Mouse (Mus musculus): Measurements from ENCODE around the gene Psmd9.

Psmd9 gene

GRCm38 (mm10) chr5:123137044-123137909 is 31.9 kb upstream of the Psmd9 start:
- DNase-seq (ENCODE audit: low read depth, low spot score), result no peak

- no peak for DNase-seq (ENCODE audit: low read depth, low spot score)
These were observed 31.3 kb upstream of the Psmd9 start for GRCm38 (mm10) chr5:123137910-123138229.

GRCm38 (mm10) chr5:123138230-123138911 is 30.8 kb upstream of the Psmd9 start:
- DNase-seq (ENCODE audit: low read depth, low spot score), result no peak

- no peak for DNase-seq (ENCODE audit: low read depth, low spot score)
These were observed 30.1 kb upstream of the Psmd9 start for GRCm38 (mm10) chr5:123138953-123139721.

- no peak for DNase-seq (ENCODE audit: low read depth, low spot score)
These were observed 29.2 kb upstream of the Psmd9 start for GRCm38 (mm10) chr5:123139722-123140627.

- DNase-seq (ENCODE audit: low read depth, low spot score), result no peak
These were observed 28.3 kb upstream of the Psmd9 start for GRCm38 (mm10) chr5:123140694-123141554.

- no peak for DNase-seq (ENCODE audit: low read depth, low spot score)
These were observed 27.6 kb upstream of the Psmd9 start for GRCm38 (mm10) chr5:123141555-123142160.

- no peak for DNase-seq (ENCODE audit: low read depth, low spot score)
These were observed 26.8 kb upstream of the Psmd9 start, which contains the start of gene Setd1b for GRCm38 (mm10) chr5:123142161-123143157. TSS of gene Setd1b (plus strand) at chr5:123142193.

- DNase-seq (ENCODE audit: low read depth, low spot score), result no peak
These were observed 25.8 kb upstream of the Psmd9 start for GRCm38 (mm10) chr5:123143251-123143970.

GRCm38 (mm10) chr5:123143971-123144745 is 25.1 kb upstream of the Psmd9 start:
- no peak for DNase-seq (ENCODE audit: low read depth, low spot score)

- no peak for DNase-seq (ENCODE audit: low read depth, low spot score)
These were observed 24.2 kb upstream of the Psmd9 start for GRCm38 (mm10) chr5:123144746-123145590.

GRCm38 (mm10) chr5:123146357-123146756 is 22.9 kb upstream of the Psmd9 start:
- DNase-seq (ENCODE audit: low read depth, low spot score), result no peak

- no peak for DNase-seq (ENCODE audit: low read depth, low spot score)
These were observed 21.6 kb upstream of the Psmd9 start for GRCm38 (mm10) chr5:123147569-123147968.

- DNase-seq (ENCODE audit: low read depth, low spot score), result no peak
These were observed 21.0 kb upstream of the Psmd9 start for GRCm38 (mm10) chr5:123148073-123148722.

Measured in WW6 (cell line).